Mouse (Mus musculus): Measurements from ENCODE around the gene Dnah17. TPM values are rescaled to one million over a fixed set of nuclear protein-coding genes. Genes with fewer than 3 reads are reported as not detected.

Gene Dnah17
- polyA plus RNA-seq, 1 experiment from 2014 or later, result 0.25 TPM

DNA sequence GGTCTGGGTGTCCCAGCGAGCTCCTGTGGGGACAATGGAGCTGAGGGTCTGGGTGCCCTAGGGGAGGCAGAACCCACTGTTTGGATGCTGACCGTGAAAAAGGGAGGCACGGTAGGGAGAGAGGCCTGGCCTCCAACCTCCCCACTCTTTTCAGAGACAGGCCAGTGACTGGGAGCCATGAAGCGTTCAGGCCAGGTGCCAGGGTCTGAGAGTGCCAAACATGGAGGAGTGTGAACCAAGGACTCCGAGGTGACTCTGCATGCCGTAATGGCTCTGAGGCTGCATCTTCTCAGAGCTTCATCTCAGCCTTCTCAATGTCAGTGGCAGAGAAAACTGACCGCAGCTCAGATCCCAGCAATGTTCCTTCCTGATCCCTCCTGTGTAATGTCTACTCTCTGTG, 107.0 kb downstream of the Dnah17 start:
- no peak overlapping the region for H3K27ac ChIP-seq
- WGBS, result 94% methylated on average over 7 of the region's 7 CpGs
- no peak for ATAC-seq (ENCODE audit: insufficient number of reproducible peaks, insufficient read depth, low FRiP score, low TSS enrichment, low read depth)
- H3K4me2 ChIP-seq, result no peak overlapping the region
- H3K9me3 ChIP-seq, result no peaks in the 10 kb centered on the region
- no peaks in the 10 kb centered on the region for H3K4me1 ChIP-seq (replicated peaks)
- H3K4me3 ChIP-seq (replicated peaks), result no peak overlapping the region
- no peak overlapping the region for H3K9ac ChIP-seq (replicated peaks)
- H3K27me3 ChIP-seq, result no peaks in the 10 kb centered on the region
- H3K36me3 ChIP-seq, result peaks cover 82% of the 10 kb centered on the region

DNA sequence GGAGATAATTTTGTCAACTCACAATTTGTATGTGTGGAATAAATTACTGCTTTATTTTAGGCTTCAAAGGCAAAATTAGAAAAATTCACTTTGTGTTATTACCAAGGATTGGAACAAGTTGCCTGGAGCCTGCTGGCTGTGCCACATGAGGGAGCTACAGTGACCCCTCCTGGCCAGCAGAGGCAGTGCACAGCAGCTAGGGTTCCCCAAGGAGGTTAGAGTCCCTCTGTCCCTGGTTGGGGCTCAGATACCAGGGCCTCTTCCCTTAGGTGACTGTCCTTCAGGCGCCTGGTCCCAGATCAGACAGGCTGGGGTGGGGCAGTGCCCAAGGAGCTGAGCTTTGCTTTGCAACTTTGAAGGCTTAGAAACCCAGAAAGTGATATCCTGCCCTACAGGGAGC, 108.6 kb downstream of the Dnah17 start:
- no peak overlapping the region for H3K27ac ChIP-seq
- no peak for ATAC-seq (ENCODE audit: insufficient number of reproducible peaks, insufficient read depth, low FRiP score, low TSS enrichment, low read depth)
- no peak overlapping the region for H3K4me3 ChIP-seq (replicated peaks)
- H3K36me3 ChIP-seq, result peaks cover 93% of the 10 kb centered on the region
- no peak overlapping the region for H3K9ac ChIP-seq (replicated peaks)
- WGBS, result 55% methylated on average over 1 of the region's 1 CpGs
- H3K4me1 ChIP-seq (replicated peaks), result no peaks in the 10 kb centered on the region
- H3K4me2 ChIP-seq, result no peak overlapping the region
- H3K9me3 ChIP-seq, result no peaks in the 10 kb centered on the region
- H3K27me3 ChIP-seq, result no peaks in the 10 kb centered on the region

DNA sequence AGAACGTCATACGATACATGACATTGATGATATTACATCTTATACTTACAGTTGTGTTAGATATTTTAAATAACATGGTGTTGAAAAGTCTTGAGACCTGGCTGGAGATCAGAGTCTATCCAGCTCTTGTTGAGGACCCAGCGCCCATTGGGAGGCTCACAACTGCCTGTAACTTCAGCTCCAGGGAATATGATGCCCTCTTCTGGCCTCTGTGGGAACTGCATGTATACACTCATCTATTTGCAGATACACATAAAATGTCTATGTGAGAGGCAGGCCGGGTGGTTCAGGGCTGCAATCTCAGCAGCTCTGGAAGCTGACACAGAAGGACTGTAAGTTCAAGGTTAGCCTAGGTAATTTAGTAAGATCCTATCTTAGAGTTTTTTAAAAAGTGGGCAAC, 112.1 kb downstream of the Dnah17 start:
- no peak for ATAC-seq (ENCODE audit: insufficient number of reproducible peaks, insufficient read depth, low FRiP score, low TSS enrichment, low read depth)
- 0 out of 2 replicates have a peak, but pooled peaks cover 2% of the 10 kb centered on the region for H3K4me1 ChIP-seq (replicated peaks)
- H3K27me3 ChIP-seq, result no peaks in the 10 kb centered on the region
- no peak overlapping the region for H3K27ac ChIP-seq
- 96% methylated on average over 4 of the region's 4 CpGs for WGBS
- H3K4me2 ChIP-seq, result no peak overlapping the region
- no peak overlapping the region for H3K4me3 ChIP-seq (replicated peaks)
- no peaks in the 10 kb centered on the region for H3K9me3 ChIP-seq
- H3K9ac ChIP-seq (replicated peaks), result no peak overlapping the region
- H3K36me3 ChIP-seq, result peaks cover 84% of the 10 kb centered on the region

DNA sequence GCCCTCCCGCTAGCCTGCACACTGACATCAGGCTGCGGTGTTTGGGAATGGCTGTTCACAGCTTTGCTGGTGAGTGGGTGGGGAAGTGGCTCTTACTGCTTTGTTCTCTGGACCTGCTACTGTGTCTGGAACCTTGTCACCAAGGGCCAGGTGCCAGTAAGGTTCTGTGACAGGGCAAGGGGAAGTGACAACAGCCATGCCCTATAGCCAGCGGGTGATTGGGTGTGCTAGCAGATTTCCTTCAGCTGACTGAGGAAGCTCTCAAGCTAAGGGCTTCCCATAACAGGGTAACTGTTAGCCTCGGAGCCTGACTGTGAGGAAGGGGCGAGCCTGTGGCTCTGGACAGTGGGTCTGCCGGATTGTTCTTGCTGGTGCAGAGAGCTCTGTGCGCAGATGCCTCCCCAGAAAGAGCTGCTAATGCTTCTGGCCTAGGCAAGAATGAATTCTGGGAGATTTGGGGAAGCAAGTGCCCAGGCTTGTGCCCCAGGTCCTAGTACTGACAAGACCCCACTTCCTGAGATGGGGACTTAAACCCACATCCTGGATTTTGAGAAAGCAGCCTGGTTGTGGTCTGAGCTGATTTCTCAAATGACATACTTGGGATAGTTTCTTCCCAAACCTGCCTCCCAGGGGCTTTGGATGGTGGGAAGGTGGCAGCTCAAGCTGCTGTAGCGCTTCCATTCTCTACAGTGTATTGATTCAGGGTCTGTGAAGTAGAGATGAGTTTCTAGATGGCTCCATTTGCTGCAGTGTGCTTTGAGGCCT, 114.9 kb downstream of the Dnah17 start:
- no peak overlapping the region for H3K4me2 ChIP-seq
- WGBS, result 91% methylated on average over 8 of the region's 8 CpGs
- H3K27ac ChIP-seq, result 0 out of 2 replicates have a peak overlapping the region, but pooled peaks have one; percentile 12
- no peaks in the 10 kb centered on the region for H3K27me3 ChIP-seq
- 0 out of 2 replicates have a peak, but pooled peaks cover 2% of the 10 kb centered on the region for H3K4me1 ChIP-seq (replicated peaks)
- no peak overlapping the region for H3K9ac ChIP-seq (replicated peaks)
- no peak for ATAC-seq (ENCODE audit: insufficient number of reproducible peaks, insufficient read depth, low FRiP score, low TSS enrichment, low read depth)
- H3K36me3 ChIP-seq, result peaks cover 67% of the 10 kb centered on the region
- H3K4me3 ChIP-seq (replicated peaks), result no peak overlapping the region
- H3K9me3 ChIP-seq, result no peaks in the 10 kb centered on the region

DNA sequence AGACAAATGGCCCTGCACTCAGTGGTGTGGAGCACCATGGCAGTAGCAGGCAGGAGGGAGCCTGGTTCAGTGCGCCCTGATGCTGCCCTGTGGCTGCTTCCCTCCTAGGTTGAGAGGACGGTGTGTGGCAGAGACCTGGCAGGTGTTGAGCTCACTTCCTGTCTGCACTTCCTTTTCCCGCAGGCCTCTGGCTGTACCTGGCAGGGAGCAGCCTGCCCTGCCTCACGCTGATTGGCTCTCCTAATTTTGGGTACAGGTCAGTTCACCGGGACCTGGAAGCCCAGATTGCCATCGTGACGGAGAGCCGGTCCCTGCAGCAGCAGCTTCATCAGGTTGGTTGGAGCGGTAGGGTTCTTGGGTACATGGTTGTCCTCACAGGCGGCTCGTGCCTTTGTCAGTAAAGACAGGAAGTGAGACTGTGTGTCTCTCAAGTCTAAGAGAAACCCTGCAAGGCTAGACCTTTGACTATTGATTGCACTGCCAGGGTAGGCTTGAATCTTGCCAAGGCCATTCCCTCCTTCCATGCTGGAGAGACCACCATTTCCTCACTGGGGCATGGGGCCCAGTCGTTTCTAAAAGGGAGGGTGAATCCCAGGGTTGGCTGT, 115.9 kb downstream of the Dnah17 start:
- H3K9me3 ChIP-seq, result no peaks in the 10 kb centered on the region

DNA sequence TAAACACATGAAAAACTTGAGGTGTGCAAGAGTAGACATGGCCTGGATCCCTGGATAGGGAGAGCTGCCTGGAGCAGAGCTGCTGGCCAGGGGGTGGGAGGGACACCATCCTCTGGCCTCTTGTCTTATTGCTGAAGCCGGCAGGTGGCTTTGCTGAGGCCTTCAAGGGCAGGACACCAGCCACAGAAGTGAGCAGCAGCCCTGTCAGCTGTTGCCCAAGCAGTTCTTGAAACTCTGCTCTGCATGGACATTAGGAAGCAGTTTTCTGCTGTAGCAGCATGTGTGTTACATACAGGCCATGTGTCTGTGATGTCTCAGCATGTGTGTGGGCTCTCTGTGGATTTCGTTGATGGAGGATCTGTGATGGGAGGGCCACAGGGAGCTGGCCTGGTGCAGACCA, 117.1 kb downstream of the Dnah17 start:
- no peak overlapping the region for H3K4me3 ChIP-seq (replicated peaks)
- H3K27ac ChIP-seq, result no peak overlapping the region
- H3K9ac ChIP-seq (replicated peaks), result no peak overlapping the region
- 70% methylated on average over 2 of the region's 2 CpGs for WGBS
- H3K4me1 ChIP-seq (replicated peaks), result peaks cover 21% of the 10 kb centered on the region
- no peaks in the 10 kb centered on the region for H3K9me3 ChIP-seq
- ATAC-seq (ENCODE audit: insufficient number of reproducible peaks, insufficient read depth, low FRiP score, low TSS enrichment, low read depth), result no peak
- no peak overlapping the region for H3K4me2 ChIP-seq
- peaks cover 59% of the 10 kb centered on the region for H3K36me3 ChIP-seq
- no peaks in the 10 kb centered on the region for H3K27me3 ChIP-seq

More for the DNA sequence above, 115.9 kb downstream of the Dnah17 start:
- H3K4me3 ChIP-seq (replicated peaks), result no peak overlapping the region
- WGBS, result 82% methylated on average over 12 of the region's 12 CpGs
- no peaks in the 10 kb centered on the region for H3K27me3 ChIP-seq
- H3K4me1 ChIP-seq (replicated peaks), result peaks cover 10% of the 10 kb centered on the region
- H3K27ac ChIP-seq, result no peak overlapping the region
- no peak for ATAC-seq (ENCODE audit: insufficient number of reproducible peaks, insufficient read depth, low FRiP score, low TSS enrichment, low read depth)
- peaks cover 61% of the 10 kb centered on the region for H3K36me3 ChIP-seq
- H3K9ac ChIP-seq (replicated peaks), result no peak overlapping the region
- no peak overlapping the region for H3K4me2 ChIP-seq

DNA sequence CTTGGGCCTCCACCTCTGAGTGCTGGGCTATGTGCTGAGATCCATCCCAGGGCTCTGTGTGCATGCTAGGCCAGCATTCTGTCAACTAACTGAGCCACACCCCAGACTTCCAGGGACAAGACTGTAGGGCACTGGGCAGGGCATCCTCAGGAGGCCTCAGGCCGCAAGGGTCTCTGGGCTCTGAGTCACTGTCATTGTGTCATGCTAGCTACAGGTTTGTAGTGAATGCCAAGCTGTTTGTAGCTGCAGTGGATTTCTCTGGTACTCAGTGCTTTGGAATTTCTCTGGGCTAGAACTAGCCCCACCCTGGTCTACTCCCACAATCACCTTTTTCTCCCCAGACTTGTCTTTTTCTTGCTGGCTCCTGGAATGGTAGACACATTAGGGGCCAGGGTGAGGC, 117.8 kb downstream of the Dnah17 start:
- no peak overlapping the region for H3K4me2 ChIP-seq
- H3K9me3 ChIP-seq, result no peaks in the 10 kb centered on the region
- H3K27ac ChIP-seq, result no peak overlapping the region
- peaks cover 29% of the 10 kb centered on the region for H3K4me1 ChIP-seq (replicated peaks)
- no peaks in the 10 kb centered on the region for H3K27me3 ChIP-seq
- no peak overlapping the region for H3K9ac ChIP-seq (replicated peaks)
- H3K4me3 ChIP-seq (replicated peaks), result no peak overlapping the region
- WGBS, result 86% methylated on average over 1 of the region's 1 CpGs
- ATAC-seq (ENCODE audit: insufficient number of reproducible peaks, insufficient read depth, low FRiP score, low TSS enrichment, low read depth), result no peak
- H3K36me3 ChIP-seq, result peaks cover 52% of the 10 kb centered on the region

DNA sequence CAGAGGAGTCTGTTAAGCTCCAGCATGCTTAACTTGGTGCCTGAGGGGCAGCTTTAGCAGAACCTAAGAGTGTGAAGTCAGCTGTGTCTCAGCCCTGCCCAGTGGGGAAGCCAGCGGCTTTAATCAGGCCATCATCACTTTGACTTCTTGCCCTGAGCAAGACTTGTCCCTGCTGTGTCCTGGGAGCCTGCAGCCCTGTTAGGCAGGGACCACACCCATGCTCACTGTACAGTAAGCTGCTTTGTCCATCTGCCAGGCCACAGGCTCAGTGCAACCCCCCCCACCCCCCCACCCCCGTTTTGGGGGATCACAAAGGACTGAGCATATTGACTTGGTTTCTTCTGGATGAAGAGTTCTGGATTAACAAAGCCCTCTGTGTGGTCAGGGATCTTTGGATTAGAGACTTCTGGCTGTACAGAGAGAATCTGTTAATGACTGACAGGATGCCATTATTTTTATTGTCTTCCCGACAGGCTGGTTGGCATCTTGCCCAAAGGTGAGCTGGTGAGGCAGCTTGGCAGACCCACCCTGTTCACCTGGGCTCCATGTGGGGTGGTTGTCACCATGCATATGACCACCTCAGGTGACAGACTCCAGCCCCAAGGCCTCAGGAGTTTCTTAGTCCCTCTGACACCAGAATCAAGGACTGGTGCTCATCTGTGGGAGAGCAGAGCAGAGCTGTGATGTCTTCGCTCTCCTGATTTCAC, 120.4 kb downstream of the Dnah17 start:
- no peak overlapping the region for H3K4me2 ChIP-seq
- peaks cover 57% of the 10 kb centered on the region for H3K36me3 ChIP-seq
- H3K4me3 ChIP-seq (replicated peaks), result no peak overlapping the region
- no peaks in the 10 kb centered on the region for H3K27me3 ChIP-seq
- WGBS, result 47% methylated on average over 4 of the region's 4 CpGs
- H3K9ac ChIP-seq (replicated peaks), result no peak overlapping the region
- H3K4me1 ChIP-seq (replicated peaks), result peaks cover 33% of the 10 kb centered on the region
- 0 out of 2 replicates have a peak overlapping the region, but pooled peaks have one; percentile 59 for H3K27ac ChIP-seq
- H3K9me3 ChIP-seq, result no peaks in the 10 kb centered on the region
- no peak for ATAC-seq (ENCODE audit: insufficient number of reproducible peaks, insufficient read depth, low FRiP score, low TSS enrichment, low read depth)

DNA sequence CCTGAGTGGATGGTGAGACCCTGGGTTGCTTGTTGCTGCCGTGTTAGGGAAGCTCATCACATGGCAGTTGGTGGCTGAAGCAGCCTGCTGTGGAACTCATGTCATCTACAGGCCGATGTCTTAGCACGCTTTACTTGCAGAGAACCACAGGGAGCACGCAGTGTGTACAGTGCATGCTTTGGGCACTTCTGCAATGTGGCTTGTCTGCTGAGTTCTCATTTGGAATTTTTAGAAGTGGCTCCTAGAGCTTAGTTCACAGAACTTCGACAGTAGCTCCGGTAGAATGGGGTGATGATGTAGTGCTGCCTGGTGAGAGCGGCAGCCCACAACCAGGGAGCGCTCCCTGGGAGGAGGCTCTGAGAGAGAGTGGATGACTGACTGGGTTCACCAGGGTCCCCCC, 121.6 kb downstream of the Dnah17 start:
- no peak overlapping the region for H3K4me2 ChIP-seq
- peaks cover 57% of the 10 kb centered on the region for H3K36me3 ChIP-seq
- peak overlapping the region; percentile 27; the same call in 1 of the 2 replicates for H3K9ac ChIP-seq (replicated peaks)
- H3K27me3 ChIP-seq, result no peaks in the 10 kb centered on the region
- H3K4me1 ChIP-seq (replicated peaks), result peaks cover 31% of the 10 kb centered on the region
- no peak overlapping the region for H3K4me3 ChIP-seq (replicated peaks)
- ATAC-seq (ENCODE audit: insufficient number of reproducible peaks, insufficient read depth, low FRiP score, low TSS enrichment, low read depth), result no peak
- no peaks in the 10 kb centered on the region for H3K9me3 ChIP-seq
- 0 out of 2 replicates have a peak overlapping the region, but pooled peaks have one; percentile 59 for H3K27ac ChIP-seq
- 84% methylated on average over 8 of the region's 8 CpGs for WGBS

DNA sequence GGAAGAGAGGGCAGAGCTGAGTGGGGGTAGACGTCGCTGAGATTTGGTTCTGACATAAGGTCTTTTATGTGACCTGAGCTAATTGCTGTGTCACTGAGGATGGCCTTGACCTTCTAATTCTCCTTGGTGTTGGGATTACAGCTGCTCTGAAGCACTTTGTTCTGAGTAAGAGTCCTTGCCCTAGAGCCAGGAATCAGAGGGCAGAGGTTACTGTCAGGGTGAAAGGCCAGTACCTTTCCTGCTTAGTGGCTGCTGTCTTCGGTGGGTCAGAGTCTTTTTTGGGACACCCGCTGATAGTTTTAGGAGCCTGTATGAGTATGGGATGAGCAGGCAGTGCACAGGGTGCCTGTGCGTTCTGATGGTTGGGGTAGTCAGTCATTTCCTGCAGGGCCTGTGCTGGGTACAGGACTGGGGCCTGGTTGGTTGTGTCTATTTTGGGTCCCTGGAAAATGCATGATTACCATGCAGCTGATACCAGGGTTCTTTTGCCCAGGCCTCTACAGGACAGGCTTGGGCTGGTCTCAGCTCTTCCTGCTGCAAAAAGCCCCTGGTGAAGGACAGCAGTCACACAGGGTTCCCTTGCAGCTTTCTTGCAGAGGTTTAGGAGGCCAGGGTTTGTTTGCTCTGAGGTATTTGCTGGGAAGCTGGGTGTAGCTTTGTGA, 122.2 kb downstream of the Dnah17 start:
- no peak for ATAC-seq (ENCODE audit: insufficient number of reproducible peaks, insufficient read depth, low FRiP score, low TSS enrichment, low read depth)
- H3K36me3 ChIP-seq, result peaks cover 62% of the 10 kb centered on the region
- peaks cover 31% of the 10 kb centered on the region for H3K4me1 ChIP-seq (replicated peaks)
- 0 out of 2 replicates have a peak overlapping the region, but pooled peaks have one; percentile 41 for H3K27ac ChIP-seq
- no peak overlapping the region for H3K4me3 ChIP-seq (replicated peaks)
- WGBS, result 67% methylated on average over 5 of the region's 5 CpGs
- 0 out of 2 replicates have a peak overlapping the region, but pooled peaks have one; percentile 27 for H3K9ac ChIP-seq (replicated peaks)
- no peak overlapping the region for H3K4me2 ChIP-seq
- no peaks in the 10 kb centered on the region for H3K27me3 ChIP-seq
- H3K9me3 ChIP-seq, result no peaks in the 10 kb centered on the region
